Mouse (Mus musculus) cerebellum, postnatal 14 days (tissue): ENCODE data around the gene Nradd.

ENCODE experiments used
- DNase-seq, 2 experiments: peaks; one replicate each; pipeline ENCODE4 v3.0.0; 2021; ENCODE audit warnings: mixed read lengths in 2 of 2

The Nradd gene

DNA sequence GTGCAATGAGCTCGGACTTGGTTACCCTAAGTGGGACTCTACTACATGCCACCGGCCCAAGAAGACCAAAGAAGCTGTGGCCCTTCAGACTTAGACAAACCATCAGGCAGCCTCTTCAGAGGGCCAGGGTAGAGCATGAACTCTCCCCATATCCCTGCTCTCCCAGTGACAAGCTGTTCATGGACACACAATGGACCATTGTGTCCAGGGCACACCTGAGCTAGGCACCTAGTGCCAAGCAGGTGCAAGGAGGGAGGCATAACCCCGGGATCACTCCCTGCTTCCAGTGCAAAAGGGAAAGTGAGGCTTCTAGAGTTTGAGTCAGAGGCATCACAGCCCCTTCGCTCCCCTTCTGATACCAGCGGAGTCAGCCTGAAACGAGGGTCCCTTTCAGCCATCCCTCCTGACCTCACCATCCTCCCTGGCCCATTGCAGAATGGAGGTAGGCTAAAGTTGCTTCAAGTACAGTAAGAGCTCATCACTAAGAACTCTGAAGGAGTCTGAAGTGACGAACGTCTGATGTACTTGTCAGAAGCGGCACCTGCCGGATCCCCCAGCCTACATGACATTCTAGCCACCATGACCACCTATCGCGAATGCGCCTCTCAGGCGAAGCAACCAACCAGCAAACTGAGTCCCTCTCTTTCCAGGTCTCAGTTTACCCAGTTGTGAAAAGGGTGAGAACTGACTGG is 28.9 kb upstream of the Nradd start:
- no peak for DNase-seq

- DNase-seq = no peak
Observed at GRCm38 (mm10) chr9:110651931-110652722, 27.9 kb upstream of the Nradd start.

DNA sequence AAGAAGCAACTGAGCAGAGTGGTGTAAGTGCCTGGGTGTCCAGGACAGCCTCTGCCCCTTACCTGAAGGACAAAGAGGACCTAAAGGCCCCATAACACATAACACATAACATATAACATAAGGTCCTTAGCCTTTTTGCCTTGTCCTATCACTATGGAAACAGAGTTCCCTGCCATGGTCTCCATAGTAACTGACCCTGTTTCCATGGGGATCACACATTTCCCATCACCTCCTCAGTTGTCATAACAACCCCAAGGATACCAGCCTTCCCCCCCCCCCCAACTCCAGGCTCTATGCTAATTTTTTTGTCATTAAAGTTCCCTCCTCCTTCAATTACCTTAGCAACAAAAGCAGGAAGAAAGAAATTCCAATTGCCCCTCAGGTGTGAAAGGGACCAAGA is 25.5 kb upstream of the Nradd start:
- no peak for DNase-seq

DNA sequence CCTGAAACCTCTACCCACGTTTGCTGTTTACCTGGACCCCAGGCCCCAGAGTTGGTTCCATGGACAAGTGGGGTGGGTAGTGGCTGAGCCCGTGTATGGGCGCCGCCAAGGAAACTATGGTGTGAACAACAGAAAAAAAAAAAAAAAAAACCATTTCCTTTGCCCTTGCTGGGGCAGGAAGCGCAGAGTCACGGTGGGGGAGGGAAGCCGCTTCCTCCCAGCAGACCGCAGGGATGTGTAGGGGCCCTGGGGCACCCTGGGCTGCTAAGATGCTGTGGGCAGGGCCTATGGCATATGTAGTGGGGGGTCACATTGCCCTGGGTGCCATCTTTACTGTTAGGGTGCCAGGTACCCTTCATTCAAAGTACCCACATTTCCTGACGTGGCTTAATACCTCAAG is 21.0 kb upstream of the Nradd start:
- DNase-seq = no peak

GRCm38 (mm10) chr9:110644295-110644694 is 20.0 kb upstream of the Nradd start:
- no peak for DNase-seq

- no peak for DNase-seq
Observed at GRCm38 (mm10) chr9:110643787-110644186, 19.5 kb upstream of the Nradd start.

GRCm38 (mm10) chr9:110642812-110643524 is 18.7 kb upstream of the Nradd start:
- DNase-seq = no peak

DNA sequence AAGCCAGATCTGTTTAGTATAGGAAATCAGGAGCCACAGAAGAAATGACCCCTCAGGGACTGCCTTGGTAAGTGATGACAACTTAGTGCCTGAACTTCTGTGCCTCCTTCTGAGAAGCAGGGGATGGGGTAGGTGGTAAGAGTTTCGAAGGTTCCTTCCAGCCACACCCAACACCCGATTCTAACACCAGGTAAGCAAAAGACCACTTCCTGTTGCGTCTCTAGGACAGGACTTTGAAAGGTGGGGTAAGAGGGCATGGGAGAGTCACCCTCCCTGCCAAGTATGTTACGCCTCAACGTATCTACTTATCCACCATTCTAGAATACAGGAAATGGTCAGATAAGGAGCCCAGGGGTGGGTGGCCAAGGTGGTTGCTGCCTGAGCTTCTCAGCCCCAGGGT is 16.8 kb upstream of the Nradd start:
- DNase-seq = no peak

DNA sequence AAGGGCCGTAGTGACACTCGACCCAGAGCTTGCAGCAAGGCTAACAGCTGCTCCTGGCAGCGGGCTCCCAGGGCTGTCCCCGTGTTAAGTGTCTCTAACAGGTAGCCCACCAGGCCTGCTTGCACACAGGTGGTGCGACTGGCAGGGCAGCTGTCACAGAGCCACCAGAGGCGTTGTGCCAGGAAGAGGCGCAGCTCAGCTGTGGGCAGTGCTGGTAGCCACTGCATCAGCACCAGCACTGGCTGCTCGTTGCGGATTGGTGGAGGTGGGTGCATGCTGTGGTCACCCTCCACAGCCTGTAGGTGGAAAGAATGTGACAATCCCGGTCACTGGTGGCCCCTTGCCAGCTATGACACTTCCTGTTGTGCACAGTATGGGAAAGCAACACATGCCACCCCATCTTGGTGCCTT is 14.4 kb upstream of the Nradd start:
- peak; percentile 55 to 76 for DNase-seq

GRCm38 (mm10) chr9:110635225-110635624 is 11.0 kb upstream of the Nradd start:
- DNase-seq = peak; percentile 94 to 98

DNA sequence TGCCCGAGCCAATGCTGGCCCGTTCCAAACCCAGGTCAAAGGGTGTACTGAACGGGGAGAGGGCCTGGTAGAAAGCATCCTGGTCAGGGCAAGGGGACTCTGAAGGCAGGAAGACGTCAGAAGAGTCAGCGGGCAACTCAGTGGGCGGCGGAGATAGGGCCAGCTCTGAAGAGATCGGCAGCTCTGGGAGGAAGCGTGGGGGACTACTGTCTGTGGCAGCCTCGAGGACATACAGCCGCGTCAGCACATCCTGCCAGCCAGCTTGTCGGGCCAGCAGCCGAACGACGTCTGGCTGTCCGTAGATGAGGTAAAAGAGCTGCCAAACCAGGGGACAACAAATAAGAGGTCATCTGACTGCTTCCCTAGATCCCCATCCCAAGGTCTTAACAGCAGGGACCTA is 9.6 kb upstream of the Nradd start:
- no peak for DNase-seq

GRCm38 (mm10) chr9:110632671-110633070 is 8.4 kb upstream of the Nradd start:
- no peak for DNase-seq

DNA sequence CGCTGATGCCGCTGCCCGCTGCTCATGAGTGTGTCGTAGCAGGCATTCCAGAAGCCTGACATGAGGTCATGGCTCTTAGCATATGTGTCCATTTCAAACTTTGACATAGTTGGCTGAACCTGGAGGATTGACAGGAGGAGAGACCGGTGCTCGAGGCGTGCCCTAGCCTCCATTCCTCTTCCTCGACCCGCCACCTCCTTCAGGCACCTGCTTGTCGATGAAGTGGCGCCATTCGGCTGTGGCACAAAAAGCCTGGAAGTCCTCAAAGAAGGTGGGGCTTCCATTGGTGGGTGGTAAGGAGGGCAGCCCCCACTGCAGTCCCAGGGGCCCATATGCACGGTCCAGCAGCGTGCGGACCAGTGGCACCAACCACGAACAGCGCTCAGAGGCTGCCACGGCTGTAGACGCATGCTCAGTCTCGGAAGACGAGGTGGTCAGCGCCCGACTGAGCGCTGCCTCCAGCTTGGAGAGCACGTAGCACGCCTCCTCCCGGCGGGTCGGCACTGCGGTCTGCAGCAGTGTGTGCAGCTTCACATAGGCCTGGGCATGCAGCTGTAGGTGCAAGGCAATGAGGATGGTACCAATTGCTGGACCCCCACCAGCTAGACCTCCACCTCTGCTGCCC is 7.5 kb upstream of the Nradd start:
- DNase-seq = no peak

DNA sequence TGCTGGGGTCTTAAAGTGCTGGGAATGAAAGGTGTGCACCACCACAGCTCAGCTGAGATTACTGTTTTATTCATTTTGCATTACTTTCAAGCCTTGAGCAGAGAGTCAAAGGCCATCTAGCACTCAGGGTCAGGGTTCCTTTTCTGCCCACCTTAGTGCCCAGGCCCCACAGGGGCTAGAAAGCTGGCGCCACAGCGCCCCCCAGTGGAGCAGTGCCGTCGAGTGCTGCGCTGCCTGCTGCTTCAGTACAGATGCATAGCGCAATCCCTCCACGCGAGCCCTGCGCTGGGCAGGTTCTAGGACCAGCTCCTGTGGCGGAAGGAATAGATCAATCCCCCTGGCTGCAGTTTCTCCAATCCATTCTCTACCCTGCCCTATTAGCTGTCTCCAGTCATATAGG is 6.9 kb upstream of the Nradd start:
- peak; percentile 67 to 84 for DNase-seq

GRCm38 (mm10) chr9:110630171-110630570 is 5.9 kb upstream of the Nradd start:
- peak in 1 of 2 experiments; percentile 59 for DNase-seq

DNA sequence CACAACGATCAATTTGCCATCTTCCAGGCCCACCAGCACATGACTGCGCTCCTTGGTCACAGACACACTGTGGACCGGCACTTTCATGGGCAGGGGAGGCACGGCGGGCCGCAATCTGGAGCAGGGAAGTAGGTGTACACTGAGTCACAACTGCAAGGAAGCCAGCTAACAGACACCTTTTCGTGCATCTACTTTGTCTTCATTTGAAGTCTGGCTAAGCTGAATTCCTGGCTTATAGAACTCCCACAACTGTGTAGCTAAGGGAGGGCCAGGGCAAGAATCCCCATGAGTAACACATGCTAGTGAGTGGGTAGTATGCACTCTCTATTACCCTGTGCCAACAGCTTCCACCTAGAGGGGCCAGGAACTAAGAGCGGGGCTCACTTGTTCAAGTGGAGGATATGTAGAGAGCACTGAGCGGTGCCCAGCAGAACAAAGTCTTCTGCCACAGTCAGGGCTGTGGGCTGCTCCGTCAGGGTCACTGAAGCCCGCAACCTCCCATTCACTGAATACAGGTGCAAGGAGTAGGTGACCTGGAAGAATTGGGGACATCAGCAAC is 1.2 kb upstream of the Nradd start:
- DNase-seq = no peak

DNA sequence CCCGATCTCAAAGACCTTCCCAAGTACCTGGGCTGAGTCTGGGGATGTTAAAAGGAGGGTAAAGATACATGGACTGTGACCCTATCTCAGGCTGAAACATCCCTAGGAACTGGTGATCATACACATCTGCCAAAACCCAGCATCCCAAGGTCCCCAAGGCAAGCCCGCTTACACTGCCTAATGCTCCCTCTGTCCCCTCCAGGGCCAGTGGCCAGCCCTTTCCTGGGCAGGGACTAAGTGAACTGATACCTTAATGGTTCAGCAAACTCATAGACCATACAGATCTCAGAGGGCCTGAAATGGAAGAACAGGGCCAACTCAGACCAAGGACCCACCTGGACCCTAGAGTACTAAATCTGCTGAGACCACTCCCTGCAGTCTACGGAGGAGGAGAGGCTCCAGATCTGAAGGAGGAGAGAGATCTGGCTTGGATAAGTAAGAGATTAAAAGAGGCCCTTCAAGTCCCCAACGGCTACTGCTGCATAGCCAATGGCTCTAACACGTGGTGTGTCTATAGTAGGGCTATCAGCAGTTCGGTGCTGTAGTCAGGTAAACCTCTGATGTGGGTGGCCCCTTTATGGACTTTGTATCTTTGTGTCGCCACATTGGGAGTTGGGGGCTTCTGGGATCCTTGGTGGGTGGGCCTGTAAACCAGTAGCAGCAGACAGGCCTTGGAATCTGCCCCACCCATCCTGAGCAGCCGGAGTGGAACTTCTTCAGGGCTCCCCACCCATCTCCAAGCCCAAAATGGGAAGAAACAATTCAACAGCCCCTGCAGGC is 646 bp downstream of the Nradd start:
- DNase-seq = no peak

DNA sequence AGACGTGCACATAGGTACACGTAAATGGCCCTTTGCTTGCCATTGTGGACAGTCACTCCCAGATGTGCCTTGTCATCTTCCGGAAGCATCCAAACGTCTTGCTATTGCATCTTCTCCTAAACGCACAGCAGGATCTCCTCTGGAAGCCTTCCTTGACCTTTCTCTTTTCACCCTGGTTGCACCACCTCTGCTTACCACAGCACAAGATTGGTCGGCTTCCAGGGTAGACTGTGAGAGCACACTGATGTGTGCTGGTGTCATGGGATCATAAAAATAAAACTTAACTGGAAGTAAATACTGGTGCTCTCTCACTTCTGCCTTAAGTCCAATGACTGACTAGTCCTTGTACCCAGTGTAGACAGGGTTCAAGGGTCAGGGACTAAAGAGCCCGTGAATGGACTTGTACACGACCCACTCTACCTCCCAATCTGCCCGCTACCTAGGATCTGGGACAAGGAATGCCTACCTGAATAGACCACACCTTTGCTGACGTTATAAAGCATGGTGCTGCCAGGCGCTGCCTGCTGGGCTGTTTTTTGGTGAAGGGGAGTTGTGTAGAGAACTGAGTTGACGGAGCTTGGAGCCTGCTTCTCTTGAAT is 1.5 kb downstream of the Nradd start:
- DNase-seq = no peak

GRCm38 (mm10) chr9:110620685-110621084 is 3.6 kb downstream of the Nradd start:
- DNase-seq = no peak

- no peak for DNase-seq
Observed at GRCm38 (mm10) chr9:110620180-110620579, 4.1 kb downstream of the Nradd start.

- DNase-seq = no peak
Observed at GRCm38 (mm10) chr9:110617081-110617480, 7.2 kb downstream of the Nradd start.

- no peak for DNase-seq
Observed at GRCm38 (mm10) chr9:110611471-110611870, 12.8 kb downstream of the Nradd start.
